Mouse (Mus musculus): ENCODE results near the gene Slfn2.
"Not testable (repeated sequence)": the region's sequence is repeated elsewhere in the genome, so short reads cannot be mapped to it uniquely, and the experiment has no call there.

Gene Slfn2

DNA sequence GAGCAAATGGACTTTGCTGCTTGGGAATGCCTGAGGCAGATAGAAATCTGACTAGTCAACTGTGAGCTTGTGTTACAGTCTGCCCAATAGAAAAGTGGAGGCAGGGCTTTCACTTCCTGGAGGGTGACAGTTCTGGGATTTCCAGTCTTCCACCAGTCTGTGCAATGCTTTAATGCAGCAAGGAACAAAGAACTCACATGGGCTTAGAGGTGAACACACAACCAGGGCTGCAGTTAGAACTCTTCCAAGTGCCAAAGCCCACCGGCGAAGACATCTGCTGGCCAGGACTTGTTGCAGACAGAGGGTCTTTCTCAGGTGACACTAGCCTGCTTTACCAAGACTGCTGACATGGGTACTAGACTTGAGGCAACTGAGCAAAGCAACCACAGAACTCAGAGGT, at the start of gene Slfn2:
Gene Slfn2, plus strand, starts transcription at position 167 of the 400 bp plus-strand sequence.
- in situ Hi-C loops (cut with MboI; ENCODE audit: low pct_unique_long_range_greater_than_20kb in 1 of 2, low sequenced_read_pairs in 2 of 2, unreplicated experiment in 1 of 2), result no loop called here

DNA sequence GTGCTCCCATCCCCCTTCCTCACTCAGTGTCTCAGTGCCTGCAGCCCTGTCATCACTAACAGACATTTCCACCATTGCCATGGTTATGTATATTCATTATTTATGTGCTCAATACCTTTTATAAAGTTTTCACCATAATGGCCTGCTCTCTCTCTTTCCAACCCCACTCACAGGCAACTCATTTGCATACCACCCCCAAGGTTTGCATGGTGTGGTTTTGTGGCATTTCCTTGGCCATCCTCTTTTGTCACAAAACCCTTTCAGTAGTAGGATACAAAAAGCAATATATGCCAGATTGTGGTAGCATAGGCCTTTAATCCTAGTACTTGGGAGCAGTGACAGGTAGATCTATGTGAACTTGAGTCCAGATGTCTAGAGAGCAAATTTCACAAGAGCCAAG, 48.8 kb upstream of the Slfn2 start:
- in situ Hi-C loops (cut with MboI; ENCODE audit: low pct_unique_long_range_greater_than_20kb in 1 of 2, low sequenced_read_pairs in 2 of 2, unreplicated experiment in 1 of 2), result no loop called here

DNA sequence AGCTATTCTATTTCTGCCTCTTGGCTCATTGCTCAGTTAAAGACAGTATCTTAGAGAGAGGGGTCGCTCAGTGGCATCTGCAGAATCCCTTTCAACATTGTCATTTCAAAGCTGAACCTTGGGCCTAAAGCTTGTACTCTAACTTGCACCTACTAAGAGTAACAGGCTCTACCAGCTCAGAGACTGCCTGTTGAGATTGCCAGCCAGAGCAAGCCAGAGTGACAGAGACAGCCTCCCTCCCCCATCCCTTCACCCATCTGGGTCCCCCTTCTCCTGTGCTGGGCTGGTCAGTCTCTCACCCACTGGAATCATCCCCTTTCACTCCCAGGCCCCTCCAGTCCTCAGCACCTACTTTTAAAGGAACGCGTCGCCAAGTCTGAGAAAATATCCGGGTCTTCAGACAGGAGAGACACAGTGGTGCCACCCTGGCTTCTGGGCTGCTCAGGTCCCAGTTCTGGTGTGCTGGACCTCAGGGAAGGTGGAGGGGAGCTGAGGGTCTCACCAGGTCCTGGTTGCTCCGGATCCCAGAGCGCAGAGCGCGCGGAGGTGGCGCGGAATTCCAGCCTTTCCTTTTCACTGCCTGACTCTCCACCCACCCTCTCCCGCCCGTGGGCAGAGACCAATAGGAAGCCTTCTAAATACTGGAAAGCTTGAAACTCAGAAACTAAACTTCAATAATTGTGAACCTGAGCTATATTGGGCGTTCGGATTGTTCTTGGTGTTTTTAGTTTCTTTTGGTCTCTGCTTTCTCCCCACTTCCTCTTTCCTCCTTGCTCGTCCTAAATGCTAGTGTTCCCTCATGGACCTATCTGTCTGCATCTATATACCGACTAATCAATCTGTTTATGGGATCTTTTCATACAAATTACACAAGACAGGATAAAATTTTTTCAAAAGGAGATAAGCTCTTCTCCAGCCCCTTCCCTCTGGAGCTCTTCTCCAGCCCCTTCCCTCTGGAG, 45.1 kb upstream of the Slfn2 start:
- in situ Hi-C loops (cut with MboI; ENCODE audit: low pct_unique_long_range_greater_than_20kb in 1 of 2, low sequenced_read_pairs in 2 of 2, unreplicated experiment in 1 of 2), result not testable (repeated sequence)

DNA sequence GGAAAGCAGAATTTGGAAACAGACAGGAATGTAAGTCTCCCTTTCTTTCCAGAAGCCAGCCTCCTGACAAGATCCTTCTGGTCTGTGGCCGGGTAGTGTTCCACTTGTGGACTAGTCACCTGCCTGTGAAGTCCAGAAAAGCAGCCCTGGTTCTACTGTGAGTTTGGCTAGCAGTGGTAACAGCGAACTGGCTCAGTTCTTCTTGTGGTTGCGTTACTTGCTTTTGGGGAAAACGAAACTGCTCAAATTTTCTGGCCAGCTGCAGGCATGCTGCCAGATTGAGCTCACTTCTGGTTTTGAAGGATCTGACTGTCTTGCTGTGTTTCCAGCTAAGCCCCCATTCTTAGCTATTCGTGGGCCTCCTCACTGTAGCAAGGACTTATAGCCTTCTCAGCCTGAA, 44.3 kb upstream of the Slfn2 start, which contains the start of gene Slfn8:
Gene Slfn8, minus strand, starts transcription at position 190 of the 400 bp plus-strand sequence.
- in situ Hi-C loops (cut with MboI; ENCODE audit: low pct_unique_long_range_greater_than_20kb in 1 of 2, low sequenced_read_pairs in 2 of 2, unreplicated experiment in 1 of 2), result no loop called here

DNA sequence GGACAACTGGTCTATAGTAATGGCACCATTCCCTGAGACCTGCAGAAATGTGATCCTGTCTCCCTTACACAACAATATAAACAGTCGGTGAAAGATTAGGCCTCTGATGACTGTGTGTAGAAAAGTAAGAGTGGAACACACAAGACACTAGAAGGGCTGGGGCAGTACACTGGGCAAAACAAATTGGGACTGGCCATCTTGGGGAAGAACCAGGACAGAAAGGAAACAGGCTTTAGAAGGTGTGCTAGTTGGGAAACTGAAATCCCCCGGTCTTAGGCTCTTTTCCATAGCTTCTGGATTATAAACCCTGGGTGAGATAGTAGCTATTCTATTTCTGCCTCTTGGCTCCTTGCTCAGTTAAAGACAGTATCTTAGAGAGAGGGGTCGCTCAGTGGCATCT, 26.2 kb upstream of the Slfn2 start:
- in situ Hi-C loops (cut with MboI; ENCODE audit: low pct_unique_long_range_greater_than_20kb in 1 of 2, low sequenced_read_pairs in 2 of 2, unreplicated experiment in 1 of 2), result loop anchor here in 1 of 2 experiments (25.0 kb wide), 1 partner anchor 149 kb away; the partner anchor contains the start of genes Slfn3 and Slfn4

DNA sequence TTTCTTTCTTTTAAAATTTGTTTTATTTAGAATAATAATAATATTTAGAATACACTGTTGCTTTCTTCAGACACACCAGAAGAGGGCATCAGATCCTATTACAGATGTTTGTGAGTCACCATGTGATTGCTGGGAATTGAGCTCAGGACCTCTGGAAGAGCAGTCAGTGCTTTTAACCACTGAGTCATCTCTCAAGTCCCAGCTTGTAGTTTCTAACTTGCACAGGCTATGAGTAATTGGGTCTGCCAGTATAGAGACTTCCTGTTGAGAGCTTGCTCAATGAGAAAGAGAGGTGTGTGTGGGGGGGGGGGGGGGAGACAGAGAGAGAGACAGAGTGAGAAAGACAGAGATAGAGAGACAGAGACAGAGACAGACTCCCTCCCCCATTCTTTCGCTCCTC, 25.8 kb upstream of the Slfn2 start:
- in situ Hi-C loops (cut with MboI; ENCODE audit: low pct_unique_long_range_greater_than_20kb in 1 of 2, low sequenced_read_pairs in 2 of 2, unreplicated experiment in 1 of 2), result loop anchor here in 1 of 2 experiments (25.0 kb wide), 1 partner anchor 148 kb away; the partner anchor contains the start of genes Slfn3 and Slfn4

DNA sequence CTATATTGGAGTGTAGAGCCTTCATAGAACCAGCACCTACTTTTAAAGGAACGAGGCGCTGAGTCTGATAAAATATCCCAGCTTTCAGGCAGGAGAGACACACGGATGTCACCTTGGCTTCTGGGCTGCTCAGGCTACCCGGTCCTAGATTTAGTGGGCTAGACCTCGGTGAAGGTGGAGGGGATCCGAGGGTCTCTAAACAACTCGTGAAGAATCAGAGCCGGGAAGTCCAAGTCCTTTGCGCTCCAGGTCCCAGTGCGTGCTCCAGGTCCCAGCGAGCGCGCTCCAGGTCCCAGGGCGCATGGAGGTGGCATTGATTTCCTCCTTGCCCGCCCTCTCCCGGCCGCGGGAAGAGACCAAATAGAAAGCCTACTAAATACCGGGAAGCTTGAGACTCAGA, 25.1 kb upstream of the Slfn2 start:
- in situ Hi-C loops (cut with MboI; ENCODE audit: low pct_unique_long_range_greater_than_20kb in 1 of 2, low sequenced_read_pairs in 2 of 2, unreplicated experiment in 1 of 2), result loop anchor here in 1 of 2 experiments (25.0 kb wide), 1 partner anchor 148 kb away; the partner anchor contains the start of genes Slfn3 and Slfn4

DNA sequence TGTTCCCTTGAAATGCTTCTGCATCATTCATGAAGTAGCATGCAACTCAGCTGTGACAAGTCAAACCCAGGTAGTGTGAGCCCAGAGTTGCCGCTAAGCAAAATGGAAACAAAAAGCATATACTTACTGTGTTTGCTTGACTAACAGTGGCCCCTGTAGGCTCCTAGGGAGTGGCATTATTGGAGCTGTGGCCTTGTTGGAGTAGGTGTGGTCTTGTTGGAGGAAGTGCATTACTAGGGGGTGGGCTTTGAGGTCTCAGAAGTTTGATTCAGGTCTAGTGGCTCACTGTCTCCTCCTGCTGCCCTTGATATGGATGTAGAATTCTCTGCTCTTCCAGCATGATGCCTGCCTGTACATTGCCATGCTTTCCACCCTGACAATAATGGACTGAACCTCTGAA, 24.6 kb upstream of the Slfn2 start:
- in situ Hi-C loops (cut with MboI; ENCODE audit: low pct_unique_long_range_greater_than_20kb in 1 of 2, low sequenced_read_pairs in 2 of 2, unreplicated experiment in 1 of 2), result loop anchor here in 1 of 2 experiments (25.0 kb wide), 1 partner anchor 147 kb away; the partner anchor contains the start of genes Slfn3 and Slfn4

DNA sequence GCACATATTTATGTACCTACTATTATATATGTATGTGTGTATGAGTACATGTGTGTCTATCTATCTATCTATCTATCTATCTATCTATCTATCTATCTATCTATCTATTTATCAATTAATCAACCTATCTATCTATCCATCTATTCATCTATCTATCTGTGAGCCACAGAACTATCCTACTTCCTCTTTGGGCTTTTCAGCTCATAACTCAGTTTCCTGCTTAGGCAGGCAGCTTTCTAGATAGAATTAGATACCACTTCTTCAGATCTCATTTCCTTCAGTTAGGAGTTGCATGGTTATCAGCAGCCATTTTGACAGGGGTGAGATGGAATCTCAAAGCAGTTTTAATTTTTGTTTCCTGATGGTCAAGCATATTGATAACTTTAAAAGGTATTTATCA, 23.9 kb upstream of the Slfn2 start:
- in situ Hi-C loops (cut with MboI; ENCODE audit: low pct_unique_long_range_greater_than_20kb in 1 of 2, low sequenced_read_pairs in 2 of 2, unreplicated experiment in 1 of 2), result loop anchor here in 1 of 2 experiments (25.0 kb wide), 1 partner anchor 146 kb away; the partner anchor contains the start of genes Slfn3 and Slfn4

DNA sequence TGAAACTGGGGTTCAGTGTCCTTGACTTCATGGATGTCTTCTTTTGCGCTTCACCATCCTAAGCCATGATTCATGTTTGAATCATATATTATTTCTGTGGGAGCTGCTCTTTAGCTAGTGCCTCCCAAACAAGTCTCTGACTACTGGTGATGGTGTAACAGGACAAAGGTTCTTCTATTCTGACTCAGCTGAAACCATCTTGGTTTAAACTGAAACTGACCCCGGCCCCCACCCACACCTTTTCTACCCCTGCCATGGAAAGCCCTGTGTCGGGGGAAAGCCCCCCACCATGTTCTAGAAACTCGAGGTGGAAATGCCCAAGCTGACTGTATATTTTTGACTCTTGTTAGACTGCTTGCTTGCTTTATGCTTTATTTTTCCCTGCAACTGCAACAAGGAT, 21.0 kb upstream of the Slfn2 start:
- in situ Hi-C loops (cut with MboI; ENCODE audit: low pct_unique_long_range_greater_than_20kb in 1 of 2, low sequenced_read_pairs in 2 of 2, unreplicated experiment in 1 of 2), result loop anchor here in 1 of 2 experiments (25.0 kb wide), 1 partner anchor 143 kb away; the partner anchor contains the start of genes Slfn3 and Slfn4

DNA sequence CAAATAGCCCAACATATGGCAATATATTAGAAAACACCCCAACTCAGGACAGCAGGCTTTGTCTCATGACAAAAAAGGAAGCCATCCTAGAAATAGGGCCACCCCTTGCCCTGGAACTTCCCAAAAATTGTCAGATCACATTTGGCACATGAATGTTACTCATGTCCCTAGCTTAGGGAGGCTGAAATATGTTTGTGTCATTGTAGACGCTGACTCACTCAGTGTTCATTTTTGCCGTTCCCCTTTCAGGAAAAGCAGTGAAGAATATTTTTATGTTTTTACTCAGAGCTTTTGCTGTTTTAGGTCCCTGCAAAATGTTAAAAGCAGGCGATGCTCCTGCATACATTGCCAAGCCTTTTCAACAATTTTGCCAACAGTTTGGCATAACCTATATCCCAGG, 19.3 kb upstream of the Slfn2 start:
- in situ Hi-C loops (cut with MboI; ENCODE audit: low pct_unique_long_range_greater_than_20kb in 1 of 2, low sequenced_read_pairs in 2 of 2, unreplicated experiment in 1 of 2), result loop anchor here in 1 of 2 experiments (25.0 kb wide), 1 partner anchor 142 kb away; the partner anchor contains the start of genes Slfn3 and Slfn4

DNA sequence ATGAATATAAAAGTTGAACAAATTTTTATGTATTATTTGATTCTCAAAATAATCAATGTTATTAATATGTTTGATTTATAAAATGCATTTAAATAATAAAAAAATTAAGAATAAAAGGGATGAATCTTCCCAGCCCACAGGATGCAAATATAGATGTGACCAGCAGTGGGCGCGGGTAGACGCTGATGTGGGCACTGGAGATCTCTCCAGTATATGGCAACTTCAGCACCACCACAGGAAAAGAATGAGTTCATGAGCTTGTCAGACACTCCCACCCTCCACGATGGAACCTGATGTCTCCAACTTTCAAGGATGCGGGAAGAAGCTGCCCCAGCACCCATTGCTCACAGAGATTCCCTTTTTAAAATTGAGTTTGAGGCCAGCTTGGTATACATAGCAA, 7.0 kb upstream of the Slfn2 start:
- in situ Hi-C loops (cut with MboI; ENCODE audit: low pct_unique_long_range_greater_than_20kb in 1 of 2, low sequenced_read_pairs in 2 of 2, unreplicated experiment in 1 of 2), result no loop called here

DNA sequence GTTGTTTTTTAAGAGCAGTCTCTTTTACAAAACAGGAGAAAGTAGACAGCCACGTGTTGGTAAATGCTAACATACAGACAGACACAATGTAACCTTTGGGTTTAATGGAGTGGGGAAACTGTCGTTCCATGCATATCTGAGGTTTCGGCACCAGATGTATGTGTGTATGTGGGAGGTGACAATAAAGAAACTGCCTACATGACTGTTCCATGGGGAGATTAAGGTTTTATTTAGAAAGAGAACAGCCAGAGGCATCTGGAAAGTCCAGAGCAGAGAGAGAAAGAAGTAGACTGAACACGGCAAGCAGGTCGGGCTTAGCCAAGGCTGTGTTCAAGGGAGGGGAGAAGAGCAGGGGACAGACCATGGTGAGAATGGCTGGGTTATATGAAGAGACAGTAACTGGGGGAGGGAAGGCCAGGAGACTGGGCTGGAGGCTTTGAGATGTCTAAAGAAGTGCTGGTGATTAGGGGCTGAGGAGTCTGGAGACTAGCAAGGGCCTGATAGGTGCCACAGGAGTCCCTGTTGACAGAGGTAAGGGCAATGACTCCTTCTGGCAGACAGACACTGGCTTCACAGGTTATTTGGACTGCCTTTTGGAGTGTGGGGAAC, 4.4 kb upstream of the Slfn2 start:
- in situ Hi-C loops (cut with MboI; ENCODE audit: low pct_unique_long_range_greater_than_20kb in 1 of 2, low sequenced_read_pairs in 2 of 2, unreplicated experiment in 1 of 2), result no loop called here

DNA sequence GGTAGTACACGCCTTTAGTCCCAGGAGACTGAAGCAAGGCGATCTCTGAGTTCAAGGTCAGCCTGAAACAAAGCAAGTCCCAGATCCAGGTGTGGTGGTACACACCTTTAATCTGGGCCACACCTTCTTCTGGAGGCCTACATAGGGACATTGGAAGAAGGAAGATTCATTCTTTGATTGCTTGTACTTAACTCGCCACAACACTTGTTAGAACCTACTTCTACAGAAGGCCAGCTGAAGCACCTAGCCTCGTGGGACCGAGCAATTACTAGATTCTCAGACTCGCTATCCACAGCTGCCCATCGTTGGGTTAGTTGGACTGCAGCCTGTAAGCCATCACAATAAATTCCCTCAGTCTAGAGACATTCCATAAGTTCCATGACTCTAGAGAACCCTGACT, 3.1 kb upstream of the Slfn2 start:
- in situ Hi-C loops (cut with MboI; ENCODE audit: low pct_unique_long_range_greater_than_20kb in 1 of 2, low sequenced_read_pairs in 2 of 2, unreplicated experiment in 1 of 2), result no loop called here

DNA sequence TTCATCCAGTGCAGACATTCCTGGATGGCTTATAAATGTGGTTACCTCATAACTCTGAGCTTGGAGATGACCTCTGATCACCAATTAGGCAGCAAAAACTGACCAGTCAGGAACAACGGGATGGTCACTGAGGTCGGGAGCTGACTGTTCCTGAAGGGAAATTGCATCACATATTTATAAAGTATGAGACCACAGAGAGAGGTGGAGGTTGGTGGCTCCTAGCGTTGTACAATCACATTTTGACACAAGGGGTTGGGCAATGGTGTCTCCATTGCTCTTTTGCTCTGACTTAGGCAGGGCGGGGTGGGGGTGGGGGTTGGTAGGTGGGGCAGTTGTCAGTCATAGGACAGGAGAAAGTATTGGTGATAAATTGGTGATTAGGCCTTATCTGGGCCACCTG, 1.8 kb upstream of the Slfn2 start:
- in situ Hi-C loops (cut with MboI; ENCODE audit: low pct_unique_long_range_greater_than_20kb in 1 of 2, low sequenced_read_pairs in 2 of 2, unreplicated experiment in 1 of 2), result no loop called here

DNA sequence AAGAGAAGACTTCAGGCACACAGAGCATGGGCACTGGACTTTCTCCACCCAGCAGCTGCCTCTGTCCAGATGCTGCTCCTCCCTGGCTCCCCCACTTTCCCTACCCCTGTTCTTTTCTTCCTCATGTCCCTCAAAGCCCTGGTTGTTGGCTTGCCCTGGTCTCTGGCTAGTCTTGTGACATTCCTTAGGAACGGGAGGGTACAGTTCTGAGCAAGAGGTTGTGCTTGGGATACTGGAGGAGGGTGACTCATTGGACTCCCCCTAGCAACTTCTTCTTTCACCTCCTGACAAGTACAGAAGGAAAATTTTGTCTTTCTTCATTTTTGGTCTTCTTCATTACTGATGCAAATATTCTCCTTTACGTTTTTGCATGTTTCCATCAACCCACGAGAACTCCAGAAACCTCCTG, 967 bp upstream of the Slfn2 start:
- in situ Hi-C loops (cut with MboI; ENCODE audit: low pct_unique_long_range_greater_than_20kb in 1 of 2, low sequenced_read_pairs in 2 of 2, unreplicated experiment in 1 of 2), result no loop called here

DNA sequence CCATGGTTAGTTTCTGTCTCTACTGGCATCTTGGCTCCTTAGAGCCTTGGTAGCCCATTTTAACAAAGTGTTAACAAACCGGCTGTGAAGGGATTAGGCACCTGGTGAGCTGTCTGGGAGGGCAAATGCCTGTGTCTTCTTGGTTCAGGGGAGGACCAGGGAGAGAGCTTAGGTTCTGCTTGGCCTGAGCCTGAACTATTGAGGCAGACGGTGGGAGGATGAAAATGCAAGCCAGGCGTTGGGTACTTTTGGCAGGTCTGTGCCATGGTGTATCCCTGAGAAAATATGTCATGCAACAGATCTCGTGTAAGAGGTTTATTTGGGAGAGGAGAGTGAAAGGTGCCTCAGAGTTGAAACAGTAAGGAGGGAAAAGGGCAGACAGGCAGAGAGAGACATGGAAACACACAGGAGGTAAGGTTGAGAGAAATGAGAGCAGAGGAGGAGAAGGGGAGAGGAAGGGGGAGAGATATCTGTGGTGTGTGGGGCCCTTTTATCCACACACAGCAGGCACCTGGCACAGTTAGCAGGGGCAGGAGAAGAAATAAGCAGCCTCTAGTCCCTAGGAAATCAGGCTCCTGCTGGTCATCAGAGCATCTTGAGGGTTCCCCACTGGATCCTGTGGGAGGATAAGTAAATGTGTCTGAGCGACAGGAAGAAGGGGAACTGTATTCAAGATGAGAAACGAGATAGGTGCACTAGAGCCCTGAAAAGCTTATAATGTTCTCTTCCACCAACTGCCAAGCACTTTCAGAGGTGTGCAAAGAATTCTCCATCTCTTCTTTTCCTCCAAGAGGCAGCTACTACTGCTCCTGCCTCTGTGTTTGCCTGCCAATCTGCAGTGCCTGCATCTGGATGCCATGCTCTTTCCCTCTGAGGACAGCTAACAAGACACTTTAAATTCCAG, 781 bp downstream of the Slfn2 start:
- in situ Hi-C loops (cut with MboI; ENCODE audit: low pct_unique_long_range_greater_than_20kb in 1 of 2, low sequenced_read_pairs in 2 of 2, unreplicated experiment in 1 of 2), result no loop called here

Measured in mouse embryonic stem cell (cell line).